In genomic region chr3:88198505-88199020, GRCm38 (mm10) we compare ENCODE assay signal across 19 mouse cellular contexts. TPM values are rescaled to one million over a fixed set of nuclear protein-coding genes. Genes with fewer than 3 reads are reported as not detected.
DNase-seq lines count a peak whose midpoint lies in the region; ATAC-seq and TF ChIP-seq lines count a peak whose summit lies in the region.
"Had no signal": no experiment of that assay in that cellular context is flagged by ENCODE, and none has a peak within 500 bp of the region (broad histone marks: within the 10 kb centered on the region; RNA-seq: fewer than 3 reads in every experiment).

No protein-coding gene starts in this region.

- H3K4me1 ChIP-seq in embryonic facial prominence, embryonic 10.5 days = peaks cover 23% of the 10 kb centered on the region
- H3K4me1 ChIP-seq in forebrain, embryonic 13.5 days = peaks cover 72% of the 10 kb centered on the region
- peaks cover 32% of the 10 kb centered on the region for H3K4me1 ChIP-seq in hindbrain, embryonic 14.5 days (replicated peaks; ENCODE audit: control insufficient read depth, insufficient read depth, low read length)
- no peaks in the 10 kb centered on the region for H3K4me1 ChIP-seq in midbrain, postnatal 0 days (ENCODE audit: insufficient read depth, low read length)
- peaks cover 9% of the 10 kb centered on the region; the same call in 1 of the 2 replicates for H3K4me1 ChIP-seq in liver, embryonic 12.5 days

- H3K4me3 ChIP-seq in embryonic facial prominence, embryonic 10.5 days = 0 out of 2 replicates have a peak overlapping the region, but pooled peaks have one; percentile 5
- H3K4me3 ChIP-seq in forebrain, embryonic 13.5 days = peak overlapping the region; percentile 17
- H3K4me3 ChIP-seq in hindbrain, embryonic 14.5 days (replicated peaks; ENCODE audit: low read length) = no peak overlapping the region
- H3K4me3 ChIP-seq in midbrain, postnatal 0 days (ENCODE audit: low read depth, low read length) = no peak overlapping the region
- H3K4me3 ChIP-seq in liver, embryonic 12.5 days = no peak overlapping the region
- H3K4me3 ChIP-seq: heart, embryonic 10.5 days; liver, embryonic 13.5 days had no signal

- H3K27me3 ChIP-seq in embryonic facial prominence, embryonic 10.5 days (replicated peaks; ENCODE audit: low read depth, poor library complexity, severe bottlenecking) = peaks cover 100% of the 10 kb centered on the region
- peaks cover 5% of the 10 kb centered on the region; the same call in 1 of the 2 replicates for H3K27me3 ChIP-seq in forebrain, embryonic 13.5 days
- peaks cover 16% of the 10 kb centered on the region for H3K27me3 ChIP-seq in hindbrain, embryonic 14.5 days (ENCODE audit: control insufficient read depth, insufficient read depth, low read length)
- H3K27me3 ChIP-seq in midbrain, postnatal 0 days (ENCODE audit: insufficient read depth, low read length) = peaks cover 21% of the 10 kb centered on the region
- peaks cover 99% of the 10 kb centered on the region for H3K27me3 ChIP-seq in liver, embryonic 12.5 days (replicated peaks)

- peak; percentile 48; the same call in 1 of the 2 replicates for ATAC-seq in forebrain, embryonic 13.5 days
- ATAC-seq in hindbrain, embryonic 14.5 days (ENCODE audit: low FRiP score) = peak; percentile 18; the same call in 1 of the 2 replicates
- no peak for ATAC-seq in midbrain, postnatal 0 days (ENCODE audit: low FRiP score)
- no peak for ATAC-seq in liver, embryonic 12.5 days

- H3K9ac ChIP-seq in forebrain, embryonic 13.5 days = peak overlapping the region; percentile 100
- H3K9ac ChIP-seq in hindbrain, embryonic 14.5 days = peak overlapping the region; percentile 17; the same call in 1 of the 2 replicates
- no peak overlapping the region for H3K9ac ChIP-seq in midbrain, postnatal 0 days (replicated peaks; ENCODE audit: low read length, poor library complexity, severe bottlenecking)
- H3K9ac ChIP-seq in liver, embryonic 12.5 days = no peak overlapping the region
- H3K9ac ChIP-seq: liver, embryonic 13.5 days had no signal

- no peak for TF ChIP-seq CTCF in midbrain, postnatal 0 days (IDR thresholded peaks at IDR 0.05)

- no peak overlapping the region for H3K27ac ChIP-seq in embryonic facial prominence, embryonic 10.5 days (replicated peaks)
- H3K27ac ChIP-seq in forebrain, embryonic 13.5 days = peak overlapping the region; percentile 100
- H3K27ac ChIP-seq in hindbrain, embryonic 14.5 days = peak overlapping the region; percentile 48; the same call in 1 of the 2 replicates
- H3K27ac ChIP-seq in midbrain, postnatal 0 days (ENCODE audit: low read depth, low read length) = no peak overlapping the region
- no peak overlapping the region for H3K27ac ChIP-seq in liver, embryonic 12.5 days
- H3K27ac ChIP-seq: heart, embryonic 10.5 days; liver, embryonic 13.5 days had no signal

- WGBS in embryonic facial prominence, embryonic 10.5 days = 4% methylated on average over 9 of the region's 9 CpGs
- WGBS in forebrain, embryonic 13.5 days = 6% methylated on average over 9 of the region's 9 CpGs
- WGBS in hindbrain, embryonic 14.5 days = 19% methylated on average over 9 of the region's 9 CpGs
- 17% methylated on average over 8 of the region's 9 CpGs for WGBS in midbrain, postnatal 0 days
- 7% methylated on average over 9 of the region's 9 CpGs for WGBS in liver, embryonic 12.5 days (ENCODE audit: insufficient replicate concordance)

- H3K36me3 ChIP-seq in embryonic facial prominence, embryonic 10.5 days (replicated peaks) = no peaks in the 10 kb centered on the region
- H3K36me3 ChIP-seq in forebrain, embryonic 13.5 days (ENCODE audit: poor library complexity, severe bottlenecking) = no peaks in the 10 kb centered on the region
- H3K36me3 ChIP-seq in hindbrain, embryonic 14.5 days (replicated peaks; ENCODE audit: control insufficient read depth, insufficient read depth) = no peaks in the 10 kb centered on the region
- no peaks in the 10 kb centered on the region for H3K36me3 ChIP-seq in midbrain, postnatal 0 days (ENCODE audit: insufficient read depth, low read length)
- H3K36me3 ChIP-seq in liver, embryonic 12.5 days = no peaks in the 10 kb centered on the region
- H3K36me3 ChIP-seq: G1E; heart, embryonic 10.5 days; liver, embryonic 13.5 days had no signal

- H3K4me2 ChIP-seq in forebrain, embryonic 13.5 days = peak overlapping the region; percentile 88
- peak overlapping the region; percentile 94 for H3K4me2 ChIP-seq in hindbrain, embryonic 14.5 days (replicated peaks)
- H3K4me2 ChIP-seq in midbrain, postnatal 0 days (ENCODE audit: low read depth, low read length, poor library complexity, severe bottlenecking) = peak overlapping the region; percentile 4; the same call in 1 of the 2 replicates
- H3K4me2 ChIP-seq in liver, embryonic 12.5 days = no peak overlapping the region
- H3K4me2 ChIP-seq: liver, embryonic 13.5 days had no signal

- no peaks in the 10 kb centered on the region for H3K9me3 ChIP-seq in embryonic facial prominence, embryonic 10.5 days
- no peaks in the 10 kb centered on the region for H3K9me3 ChIP-seq in forebrain, embryonic 13.5 days (replicated peaks)
- no peaks in the 10 kb centered on the region for H3K9me3 ChIP-seq in hindbrain, embryonic 14.5 days (ENCODE audit: control insufficient read depth, low read length)
- no peaks in the 10 kb centered on the region for H3K9me3 ChIP-seq in midbrain, postnatal 0 days (ENCODE audit: low read length)
- H3K9me3 ChIP-seq in liver, embryonic 12.5 days (replicated peaks) = no peaks in the 10 kb centered on the region
- H3K9me3 ChIP-seq: G1E; heart, embryonic 10.5 days; liver, embryonic 13.5 days had no signal

- peak; percentile 32 for DNase-seq in embryonic facial prominence, embryonic 10.5 days (ENCODE audit: low spot score)
- DNase-seq in hindbrain, embryonic 14.5 days (ENCODE audit: low spot score) = no peak
- DNase-seq in midbrain, postnatal 0 days (ENCODE audit: low spot score) = peak; percentile 12
- no peak for DNase-seq in thymus, postnatal 36 days
- no peak for DNase-seq in urinary bladder, adult 18-20 months (ENCODE audit: low spot score in 2 of 2)
- no peak for DNase-seq in adrenal gland, adult 8-10 months
- DNase-seq: adrenal gland, adult 2 months; embryo, embryonic 11 days; gastrocnemius, postnatal 25 days; heart, postnatal 14 days; kidney, adult 11 months; kidney, postnatal 14 days; left cerebral cortex, postnatal 4 days; liver, embryonic 13.5 days; lung, postnatal 14 days had no signal

RNA-seq across cellular contexts. Expression of gene Rhbg, which starts 55.9 kb away (rescaled TPM):
- polyA plus RNA-seq in embryonic facial prominence, embryonic 10.5 days (2016; fragmentation: Nextera tagmentation; extraction: Ambion mirVana) = 0.17 TPM in 1 of 2 replicates, not detected in the other
- 0.18 and 0.26 TPM in 2 replicates for polyA plus RNA-seq in forebrain, embryonic 13.5 days (2015; fragmentation: Nextera tagmentation; extraction: Ambion mirVana)
- 0.48 and 0.76 TPM in 2 replicates for polyA plus RNA-seq in hindbrain, embryonic 14.5 days (2014; fragmentation: Nextera tagmentation; extraction: Ambion mirVana)
- 0.94 and 1.0 TPM in 2 replicates for total RNA-seq in midbrain, postnatal 0 days (2014; rRNA removed)
- 0.21 and 0.41 TPM in 2 replicates for polyA plus RNA-seq in midbrain, postnatal 0 days (2015; fragmentation: Nextera tagmentation; extraction: Ambion mirVana)
- 14.5 and 16.0 TPM in 2 replicates for polyA plus RNA-seq in liver, embryonic 12.5 days (2016; fragmentation: Nextera tagmentation; extraction: Ambion mirVana)
- total RNA-seq in adrenal gland, adult 8-10 months (2022) = 10 to 100 TPM; 12.0 to 27.5 (median 17.3) TPM
- total RNA-seq: G1E; gastrocnemius, postnatal 25 days; heart, postnatal 14 days had no signal
- polyA plus RNA-seq: G1E had no signal

RNA-seq across cellular contexts. Expression of gene Mef2d, which starts 56.4 kb away (rescaled TPM):
- 11.1 and 12.1 TPM in 2 replicates for polyA plus RNA-seq in embryonic facial prominence, embryonic 10.5 days (2016; fragmentation: Nextera tagmentation; extraction: Ambion mirVana)
- polyA plus RNA-seq in forebrain, embryonic 13.5 days (2015; fragmentation: Nextera tagmentation; extraction: Ambion mirVana) = 15.0 and 16.5 TPM in 2 replicates
- polyA plus RNA-seq in hindbrain, embryonic 14.5 days (2014; fragmentation: Nextera tagmentation; extraction: Ambion mirVana) = 20.4 and 22.4 TPM in 2 replicates
- 45.5 and 59.6 TPM in 2 replicates for total RNA-seq in midbrain, postnatal 0 days (2014; rRNA removed)
- 21.5 and 26.1 TPM in 2 replicates for polyA plus RNA-seq in midbrain, postnatal 0 days (2015; fragmentation: Nextera tagmentation; extraction: Ambion mirVana)
- 12.1 and 13.6 TPM in 2 replicates for polyA plus RNA-seq in liver, embryonic 12.5 days (2016; fragmentation: Nextera tagmentation; extraction: Ambion mirVana)
- total RNA-seq in adrenal gland, adult 8-10 months (2022) = 100 to 1,000 TPM in 1 of 4 experiments, 10 to 100 TPM in 3; 82.0 to 111 (median 89.0) TPM

Comparison
In these comparisons a context has a peak if more than half of its experiments do, and no peak if none do; other contexts are left out.
1. DNase-seq: peak in embryonic facial prominence, embryonic 10.5 days (single experiment) and midbrain, postnatal 0 days (single experiment); none in hindbrain, embryonic 14.5 days (single experiment), thymus, postnatal 36 days (0 of 2), urinary bladder, adult 18-20 months (0 of 2) and adrenal gland, adult 8-10 months (single experiment).
2. H3K27ac ChIP-seq: peak in forebrain, embryonic 13.5 days (single experiment) and hindbrain, embryonic 14.5 days (single experiment); none in embryonic facial prominence, embryonic 10.5 days (single experiment), midbrain, postnatal 0 days (single experiment) and liver, embryonic 12.5 days (single experiment).
3. H3K4me3 ChIP-seq: peak in embryonic facial prominence, embryonic 10.5 days (single experiment) and forebrain, embryonic 13.5 days (single experiment); none in hindbrain, embryonic 14.5 days (single experiment), midbrain, postnatal 0 days (single experiment) and liver, embryonic 12.5 days (single experiment).
4. ATAC-seq: peak in forebrain, embryonic 13.5 days (single experiment) and hindbrain, embryonic 14.5 days (single experiment); none in midbrain, postnatal 0 days (single experiment) and liver, embryonic 12.5 days (single experiment).
5. H3K9ac ChIP-seq: peak in forebrain, embryonic 13.5 days (single experiment) and hindbrain, embryonic 14.5 days (single experiment); none in midbrain, postnatal 0 days (single experiment) and liver, embryonic 12.5 days (single experiment).